Mouse (Mus musculus) kidney, adult 8-10 months (tissue): ENCODE results near the gene Mst1r.

Experiments used
- DNase-seq, 2 experiments: peaks; one replicate each; pipeline ENCODE4 v3.0.0; 2022

Gene Mst1r

DNA sequence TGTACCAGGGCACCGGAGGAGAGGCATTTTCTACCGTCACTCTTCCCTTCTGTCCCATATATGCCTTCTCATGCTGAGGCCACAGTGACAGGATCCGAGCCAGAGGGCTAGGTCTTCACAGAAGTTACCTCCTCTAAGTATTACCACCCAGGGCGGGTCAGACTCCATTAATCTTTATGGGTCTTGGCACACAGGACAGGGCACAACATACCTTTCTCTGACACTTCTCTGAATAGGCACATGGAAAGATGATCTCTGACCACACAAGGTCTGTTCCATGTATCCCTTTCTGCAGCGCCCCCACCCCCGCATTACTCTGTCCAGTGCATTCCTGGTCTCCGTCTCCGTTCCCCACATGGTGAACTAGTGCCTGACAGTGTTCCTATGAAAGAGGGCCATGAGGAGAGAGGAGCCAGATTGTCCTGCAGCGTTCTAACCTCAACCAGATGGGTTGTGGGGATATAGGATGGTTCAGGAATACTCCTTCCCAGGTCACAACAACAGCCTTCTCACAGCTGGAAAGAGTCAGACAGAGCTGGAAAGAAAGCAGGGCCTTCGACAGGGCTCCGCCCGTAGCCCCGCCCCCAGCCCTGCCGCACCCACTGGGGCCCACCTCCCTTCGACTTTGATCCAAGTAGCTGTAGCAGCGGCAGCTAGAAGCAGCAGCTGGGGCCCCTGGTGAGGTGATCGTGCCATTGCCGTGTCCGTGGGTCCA is at the start of gene Mst1r:
TSS of gene Mst1r (plus strand) at position 622 of the 715 bp plus-strand sequence.
- peak; percentile 78 to 85 for DNase-seq

GRCm38 (mm10) chr9:107858343-107858742 is 48.3 kb upstream of the Mst1r start:
- DNase-seq: no peak

DNA sequence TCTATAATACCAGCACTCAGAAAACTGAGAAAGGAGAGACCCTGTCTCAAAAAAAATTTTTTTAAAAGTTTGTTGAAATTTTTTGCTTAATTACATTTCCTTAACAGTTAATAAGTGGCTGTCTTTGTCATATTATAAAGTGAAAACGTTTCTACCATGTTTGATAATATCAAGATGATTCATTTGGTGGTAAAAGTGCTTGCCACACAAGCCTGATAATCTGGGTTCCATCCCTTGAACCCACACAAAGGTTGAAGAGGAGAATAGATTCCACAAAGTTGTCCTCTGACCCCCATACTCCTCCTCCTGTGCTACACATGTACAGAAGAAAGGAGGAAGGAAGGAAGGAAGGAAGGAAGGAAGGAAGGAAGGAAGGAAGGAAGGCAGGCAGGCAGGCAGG is 42.2 kb upstream of the Mst1r start:
- no peak for DNase-seq

DNA sequence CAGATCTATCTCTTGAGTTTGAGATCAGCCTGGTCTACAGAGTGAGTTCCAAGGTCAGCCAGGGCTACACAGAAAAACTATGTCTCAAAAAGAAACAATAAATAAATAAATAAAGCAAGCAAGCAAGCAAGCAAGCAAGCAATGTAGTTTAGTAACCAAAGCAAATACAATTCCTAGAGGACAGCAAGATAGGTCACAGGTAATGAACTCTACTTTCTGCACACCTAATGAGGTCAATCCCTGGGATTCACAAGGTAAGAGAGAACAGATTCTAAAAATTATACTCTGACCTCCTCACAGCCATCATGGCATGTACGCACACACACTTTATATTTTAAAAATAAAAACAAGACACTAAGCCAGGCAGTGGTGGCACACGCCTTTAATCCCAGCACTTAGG is 40.6 kb upstream of the Mst1r start:
- DNase-seq: no peak

- DNase-seq: peak; percentile 95 to 96
Measured at GRCm38 (mm10) chr9:107872350-107873098, 34.1 kb upstream of the Mst1r start.

GRCm38 (mm10) chr9:107873137-107873536 is 33.5 kb upstream of the Mst1r start, which contains the start of gene Rbm6:
Rbm6 (minus strand) TSS chr9:107873237.
- no peak for DNase-seq

DNA sequence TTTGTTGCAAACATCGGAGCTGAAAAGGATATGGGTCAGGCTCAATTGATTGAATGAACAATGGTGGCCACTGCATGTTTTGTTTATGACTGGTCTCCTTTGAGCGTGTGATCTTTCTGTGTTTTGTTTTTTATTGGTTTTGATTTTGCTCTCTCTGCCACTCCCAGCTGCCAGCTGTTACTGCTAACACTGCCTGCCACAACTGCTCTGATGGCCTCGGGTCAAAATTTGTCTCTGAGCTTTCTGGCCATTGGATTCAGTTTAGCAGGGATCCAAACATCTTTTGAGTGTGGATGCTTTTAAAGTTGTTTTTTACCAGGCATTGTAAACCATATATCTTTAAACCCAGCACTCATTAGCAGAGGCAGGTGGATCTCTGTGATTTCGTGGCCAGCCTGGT is 26.3 kb upstream of the Mst1r start:
- DNase-seq: no peak

DNA sequence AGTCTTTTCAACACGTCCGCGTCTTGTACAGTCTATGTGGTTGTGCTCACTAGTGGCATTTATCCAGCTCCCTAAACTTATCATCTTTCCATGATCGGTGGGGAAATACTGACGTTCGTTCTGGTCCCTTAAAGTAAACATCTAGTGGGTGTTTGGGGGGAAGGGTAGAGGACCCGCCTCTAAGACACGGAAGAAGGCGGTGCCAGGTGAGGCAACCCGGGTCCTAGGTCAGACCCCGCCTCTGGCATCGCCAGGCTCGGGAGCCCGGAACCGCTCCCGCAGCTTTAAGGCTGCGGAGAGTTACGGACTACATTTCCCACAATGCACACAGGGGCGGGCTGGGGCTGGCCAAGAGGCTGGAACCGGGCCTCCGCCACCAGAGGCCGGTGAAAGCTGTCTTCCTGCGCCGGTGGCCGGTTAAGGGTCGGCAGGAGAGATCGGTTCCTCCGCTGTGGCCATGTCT is 18.8 kb upstream of the Mst1r start, which contains the start of gene Mon1a:
TSS of gene Mon1a (plus strand) at position 348 of the 463 bp plus-strand sequence.
- DNase-seq: peak; percentile 93 to 96

- DNase-seq: peak; percentile 44 to 45
Measured at GRCm38 (mm10) chr9:107888267-107888850, 18.3 kb upstream of the Mst1r start.

- DNase-seq: no peak
Measured at GRCm38 (mm10) chr9:107890260-107890659, 16.4 kb upstream of the Mst1r start.

GRCm38 (mm10) chr9:107891023-107891422 is 15.7 kb upstream of the Mst1r start:
- no peak for DNase-seq

- no peak for DNase-seq
Measured at GRCm38 (mm10) chr9:107898563-107898962, 8.1 kb upstream of the Mst1r start.

- no peak for DNase-seq
Measured at GRCm38 (mm10) chr9:107899855-107900254, 6.8 kb upstream of the Mst1r start.

DNA sequence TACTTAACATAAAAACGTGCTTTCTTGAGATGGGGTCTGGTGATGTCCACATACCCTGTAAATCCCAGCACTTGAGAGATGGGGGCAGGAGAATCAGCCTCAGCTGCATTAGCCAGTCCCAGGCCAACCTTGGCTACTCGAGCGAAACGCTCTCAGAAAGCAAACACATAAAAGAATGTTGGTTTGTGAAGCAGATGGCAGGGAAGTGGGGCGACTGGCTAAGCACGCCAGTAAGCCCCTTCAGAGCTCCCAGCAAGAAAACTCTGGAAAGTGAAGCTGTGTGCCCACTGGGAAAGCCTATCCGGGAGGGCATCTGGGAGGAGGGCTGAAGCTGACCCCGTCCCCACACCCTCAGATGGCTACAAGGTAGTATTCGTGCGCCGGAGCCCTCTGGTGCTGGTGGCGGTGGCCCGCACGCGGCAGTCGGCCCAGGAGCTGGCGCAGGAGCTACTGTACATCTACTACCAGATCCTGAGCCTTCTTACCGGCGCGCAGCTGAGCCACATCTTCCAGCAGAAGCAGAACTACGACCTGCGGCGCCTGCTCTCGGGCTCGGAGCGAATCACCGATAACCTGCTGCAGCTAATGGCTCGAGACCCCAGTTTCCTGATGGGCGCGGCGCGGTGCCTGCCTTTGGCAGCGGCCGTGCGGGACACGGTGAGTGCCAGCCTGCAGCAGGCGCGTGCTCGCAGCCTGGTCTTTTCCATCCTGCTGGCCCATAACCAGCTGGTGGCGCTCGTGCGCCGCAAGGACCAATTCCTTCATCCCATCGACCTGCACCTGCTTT is 5.6 kb upstream of the Mst1r start:
- DNase-seq: peak; percentile 55 to 72

DNA sequence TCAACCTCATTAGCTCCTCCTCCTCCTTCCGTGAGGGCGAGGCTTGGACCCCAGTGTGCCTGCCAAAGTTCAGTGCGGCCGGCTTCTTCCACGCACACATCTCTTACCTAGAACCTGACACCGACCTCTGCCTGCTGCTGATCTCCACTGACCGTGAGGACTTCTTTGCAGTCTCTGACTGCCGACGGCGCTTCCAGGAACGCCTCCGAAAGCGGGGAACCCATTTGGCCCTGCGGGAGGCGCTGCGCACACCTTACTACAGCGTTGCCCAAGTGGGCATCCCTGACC is 5.1 kb upstream of the Mst1r start:
- no peak for DNase-seq

DNA sequence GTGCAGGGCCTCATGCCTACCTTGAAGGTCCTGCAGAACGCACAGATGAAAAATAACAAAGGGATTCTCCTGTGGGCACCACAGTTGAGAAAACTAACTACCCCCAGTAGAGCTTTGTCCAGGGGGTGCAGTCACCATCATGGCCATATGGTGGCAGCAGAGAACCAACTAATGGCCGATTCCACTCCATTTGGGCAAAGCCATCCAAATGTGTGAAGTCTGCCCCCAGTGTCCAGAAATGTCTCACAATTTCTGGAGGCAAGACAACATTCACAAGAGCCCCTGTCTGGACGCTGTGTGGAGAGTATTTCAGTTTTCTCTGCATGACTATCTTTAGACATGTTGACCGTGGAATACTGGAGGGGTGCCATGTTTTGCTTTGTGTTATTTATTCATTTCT is 1.9 kb upstream of the Mst1r start:
- DNase-seq: peak; percentile 78 to 91

DNA sequence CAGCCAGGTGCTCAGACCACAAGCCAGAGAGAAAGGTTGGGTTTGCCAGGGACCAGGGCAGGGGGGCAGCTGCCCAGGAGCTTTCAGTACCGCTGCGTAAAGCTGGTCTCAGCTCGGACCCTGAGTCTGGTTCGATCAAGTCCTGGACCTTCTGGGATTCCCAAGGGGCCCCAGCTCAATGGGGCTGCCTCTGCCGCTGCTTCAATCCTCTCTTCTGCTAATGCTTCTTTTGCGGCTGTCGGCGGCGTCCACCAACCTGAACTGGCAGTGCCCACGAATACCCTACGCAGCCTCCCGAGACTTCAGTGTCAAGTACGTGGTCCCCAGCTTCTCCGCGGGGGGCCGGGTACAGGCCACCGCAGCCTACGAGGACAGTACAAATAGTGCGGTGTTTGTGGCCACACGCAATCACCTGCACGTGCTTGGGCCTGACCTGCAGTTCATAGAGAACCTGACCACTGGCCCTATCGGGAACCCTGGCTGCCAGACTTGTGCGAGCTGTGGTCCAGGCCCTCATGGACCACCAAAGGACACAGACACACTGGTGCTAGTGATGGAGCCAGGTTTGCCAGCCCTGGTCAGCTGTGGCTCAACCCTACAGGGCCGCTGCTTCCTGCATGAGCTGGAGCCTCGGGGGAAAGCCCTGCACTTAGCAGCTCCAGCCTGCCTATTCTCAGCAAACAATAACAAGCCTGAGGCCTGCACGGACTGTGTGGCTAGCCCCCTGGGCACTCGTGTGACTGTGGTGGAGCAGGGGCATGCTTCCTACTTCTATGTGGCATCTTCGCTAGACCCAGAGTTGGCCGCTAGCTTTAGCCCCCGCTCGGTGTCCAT is 511 bp downstream of the Mst1r start:
- no peak for DNase-seq

GRCm38 (mm10) chr9:107907801-107908120 is 1.1 kb downstream of the Mst1r start:
- no peak for DNase-seq

DNA sequence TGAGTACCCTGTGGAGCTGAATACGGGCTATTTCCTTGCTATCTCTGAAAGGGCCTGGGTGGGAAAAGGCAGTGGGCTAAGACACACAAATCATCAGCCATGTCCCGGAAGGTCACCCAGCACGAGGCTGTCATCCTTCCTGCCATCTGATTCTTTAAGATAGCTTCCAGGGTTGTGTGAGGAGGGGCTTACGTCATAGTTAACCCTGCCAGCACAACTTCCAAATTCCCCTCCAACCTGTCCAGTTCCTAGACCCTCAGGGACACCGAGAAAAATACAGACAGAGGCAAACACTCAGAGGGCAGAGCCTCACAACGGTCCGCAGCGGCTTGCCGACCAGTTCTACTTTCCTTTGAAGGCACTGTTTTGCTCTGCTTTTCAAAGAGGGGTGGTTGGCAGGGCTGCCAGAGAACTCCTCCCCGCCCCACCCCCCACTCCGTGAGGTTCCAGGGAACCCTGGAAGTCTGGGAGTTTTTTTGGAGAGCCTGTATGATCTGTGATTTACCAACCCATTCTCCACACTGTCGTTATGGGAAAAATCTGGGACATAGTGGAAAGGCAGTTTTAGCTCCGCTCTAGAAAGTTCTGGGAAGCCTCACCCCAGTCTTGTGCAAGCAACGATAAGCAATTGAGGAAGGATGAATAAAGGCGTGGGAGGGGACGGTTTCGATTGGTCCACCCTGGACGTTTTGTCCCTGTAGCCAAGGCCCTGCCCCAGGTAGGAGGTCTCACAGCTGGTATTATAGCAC is 1.9 kb downstream of the Mst1r start:
- no peak for DNase-seq

DNA sequence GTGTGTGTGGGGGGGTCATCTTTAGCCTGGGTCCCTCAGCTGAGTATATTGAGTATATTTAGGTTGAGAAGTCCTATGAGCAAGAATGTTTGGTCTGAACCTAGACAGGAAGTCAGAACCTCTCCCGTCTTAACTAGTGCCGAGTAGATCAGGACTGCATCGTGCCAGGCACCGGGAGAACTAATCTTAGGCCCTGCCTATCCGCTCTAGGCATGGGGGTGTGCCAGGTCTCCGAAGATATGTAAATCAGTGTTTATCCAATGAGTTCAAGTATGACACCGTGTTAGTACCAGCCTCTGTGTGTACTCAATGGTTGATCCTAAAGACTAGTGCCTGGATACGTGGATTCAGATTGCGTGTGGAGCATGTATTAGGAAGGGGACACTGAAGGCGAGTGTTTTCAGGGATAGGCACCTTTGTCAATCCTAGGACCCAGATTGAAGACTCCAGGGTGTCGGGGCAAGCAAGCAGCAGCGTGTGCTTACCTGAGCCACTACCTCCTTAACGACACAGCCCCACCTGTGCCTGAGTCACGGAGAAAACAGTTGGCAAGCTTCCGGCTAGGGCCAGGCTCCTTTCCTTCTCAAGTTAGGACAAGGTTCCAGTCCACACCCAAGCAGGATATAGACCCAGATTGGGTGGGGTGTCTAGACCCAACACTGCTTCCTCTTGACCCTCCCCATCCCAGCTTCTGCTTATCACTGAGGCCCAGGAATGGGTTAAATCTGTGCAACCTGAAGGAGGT is 3.5 kb downstream of the Mst1r start:
- DNase-seq: no peak
